Mouse (Mus musculus) thymus, postnatal 10 days (tissue): ENCODE measurements around the gene Olfr601.
"Not testable (repeated sequence)": the region's sequence is repeated elsewhere in the genome, so short reads cannot be mapped to it uniquely, and the experiment has no call there.

Experiments
- DNase-seq, 2 experiments: peaks; one replicate each; pipeline ENCODE4 v3.0.0; 2021; ENCODE audit warnings: low spot score in 2 of 2

The Olfr601 gene

DNA sequence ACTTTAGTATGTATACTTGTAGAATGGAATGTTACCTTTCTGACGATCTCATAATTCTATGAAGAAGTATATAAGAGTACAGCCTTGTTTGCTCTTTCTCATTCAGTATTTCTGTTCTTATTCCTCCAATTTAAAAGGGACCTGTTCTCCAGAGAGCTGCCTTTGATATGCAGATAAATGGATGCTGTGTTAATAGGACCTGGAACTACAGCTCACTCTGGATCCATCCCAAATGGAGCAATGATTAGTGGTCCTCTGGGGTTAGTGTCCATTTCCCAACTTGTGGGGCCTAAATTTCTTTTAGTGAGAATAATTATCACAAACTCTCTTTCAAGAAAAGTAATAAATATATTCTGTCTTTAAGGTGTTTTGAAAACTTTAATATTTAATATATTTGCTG lies at the start of gene Olfr601:
Olfr601 (minus strand) TSS at position 101 of the 400 bp plus-strand sequence.
- no peak for DNase-seq

DNA sequence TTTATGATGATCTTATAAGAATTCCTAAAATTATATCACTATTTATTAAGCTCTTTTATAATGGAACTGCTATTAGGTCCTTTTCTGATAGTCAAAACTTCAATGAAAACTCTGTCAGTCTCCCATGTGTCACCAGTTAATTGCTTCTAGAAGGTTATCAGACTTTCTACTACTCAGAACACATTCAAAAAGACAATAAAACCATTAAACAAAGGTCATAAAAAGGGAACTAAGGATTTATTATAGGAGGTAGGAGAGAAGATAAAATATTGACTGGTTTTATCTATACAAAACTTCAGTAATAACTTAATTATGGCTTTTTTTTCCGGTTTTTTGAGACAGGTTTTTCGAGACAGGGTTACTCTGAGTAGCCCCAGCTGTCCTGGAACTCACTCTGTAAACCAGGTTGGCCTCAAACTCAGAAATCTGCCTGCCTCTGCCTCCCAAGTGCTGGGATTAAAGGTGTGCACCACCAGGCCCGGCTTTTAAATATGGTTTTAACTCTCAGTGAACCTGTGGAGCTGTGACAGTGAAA lies 44.1 kb upstream of the Olfr601 start:
- DNase-seq: not testable (repeated sequence)

DNA sequence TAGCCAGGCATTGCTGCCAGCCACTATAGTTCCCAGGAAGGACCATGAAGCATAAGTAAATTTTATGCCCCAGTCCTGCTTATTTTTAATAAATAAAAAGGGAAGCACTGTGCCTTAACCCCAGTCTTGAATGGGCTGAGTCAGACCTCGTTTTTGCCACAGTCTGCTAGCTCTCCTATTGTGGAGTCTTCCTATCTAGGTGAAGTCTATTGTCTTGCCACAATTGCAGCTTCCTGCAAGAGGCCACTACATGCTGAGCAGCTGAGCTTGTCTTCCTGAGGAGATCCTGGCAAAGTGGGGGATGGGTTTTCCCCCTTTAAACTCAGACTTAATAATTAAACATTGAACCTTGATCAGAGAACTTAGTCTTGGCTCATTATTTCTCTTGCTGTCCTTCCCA lies 36.5 kb upstream of the Olfr601 start:
- DNase-seq: no peak

DNA sequence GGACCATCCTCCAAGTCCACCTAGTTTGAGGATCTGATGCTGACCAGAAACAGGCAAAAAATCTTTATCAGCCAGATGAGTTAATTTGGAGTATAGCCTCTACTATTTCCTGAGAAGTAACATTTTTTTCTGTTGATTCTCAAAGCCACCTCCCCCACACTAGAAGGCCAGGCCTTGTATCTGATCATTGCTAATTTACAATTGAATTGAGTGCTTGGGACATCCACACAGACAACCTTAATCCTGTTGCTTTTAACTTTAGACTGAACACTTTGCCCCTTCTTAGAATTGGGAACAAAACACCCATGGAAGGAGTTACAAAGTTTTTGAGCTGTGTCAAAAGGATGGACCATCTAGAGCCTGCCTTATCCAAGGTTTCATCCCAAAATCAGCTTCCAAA lies 35.3 kb upstream of the Olfr601 start:
- no peak for DNase-seq

DNA sequence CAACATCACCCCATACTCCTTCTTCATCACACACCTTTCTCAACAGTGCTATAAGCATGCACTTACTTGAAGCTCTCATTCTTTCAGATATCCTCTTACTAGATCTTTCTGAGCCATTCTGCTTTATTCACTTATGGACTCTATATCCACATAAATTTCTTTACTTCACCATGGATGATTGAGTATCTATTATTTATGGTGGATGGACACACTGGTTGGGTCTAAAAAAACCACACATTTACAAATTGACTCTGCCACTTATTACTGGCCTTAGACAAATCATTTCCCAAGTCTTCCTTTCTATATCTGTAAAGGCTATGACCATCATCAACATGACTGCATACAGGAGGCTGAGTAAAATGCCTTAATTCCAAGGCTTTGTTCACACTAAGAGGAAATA lies 23.6 kb upstream of the Olfr601 start, which contains the start of gene Olfr603:
Olfr603 (minus strand) TSS at position 101 of the 400 bp plus-strand sequence.
- DNase-seq: no peak

DNA sequence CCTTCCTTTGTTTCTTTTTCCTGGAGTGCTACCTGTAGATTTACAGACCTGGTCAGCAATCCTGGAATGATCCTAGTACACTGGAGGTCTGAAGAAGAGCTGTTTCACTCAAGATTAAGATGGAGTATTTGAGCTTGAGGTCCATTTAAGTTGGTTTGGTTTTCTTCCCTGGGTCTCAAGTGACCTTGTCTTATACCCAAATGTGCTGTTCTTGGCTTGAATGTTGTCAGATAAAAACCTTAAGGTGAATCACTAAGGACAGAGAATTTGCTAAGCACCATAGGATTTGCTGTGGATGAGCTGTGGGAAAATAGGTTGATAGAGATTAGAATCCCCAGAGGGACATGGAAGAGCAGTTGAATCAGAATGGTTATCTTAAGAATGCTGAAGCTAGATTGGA lies 12.9 kb downstream of the Olfr601 start, which contains the start of gene Olfr600:
Olfr600 (minus strand) TSS at position 101 of the 400 bp plus-strand sequence.
- no peak for DNase-seq

DNA sequence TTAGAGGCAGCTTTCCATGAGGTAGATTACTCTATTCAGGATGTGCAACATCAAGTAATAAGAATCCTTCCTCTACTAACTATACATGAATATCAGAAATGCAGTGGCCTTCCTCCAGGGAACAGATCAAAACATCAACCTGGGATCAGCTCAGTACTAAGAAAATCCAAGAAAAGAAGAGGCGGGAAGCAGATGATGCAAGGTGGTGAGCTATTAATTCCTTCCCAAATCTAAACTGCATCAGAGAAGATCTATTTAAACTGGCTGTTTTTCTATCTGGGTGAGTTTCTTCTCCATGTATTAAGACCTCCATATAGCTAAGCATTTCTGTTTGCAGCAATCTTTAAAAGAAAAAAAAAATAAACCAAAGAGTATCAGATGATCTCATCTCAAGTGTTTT lies 26.8 kb downstream of the Olfr601 start, which contains the start of gene Olfr599:
Olfr599 (plus strand) TSS at position 301 of the 400 bp plus-strand sequence.
- DNase-seq: no peak

DNA sequence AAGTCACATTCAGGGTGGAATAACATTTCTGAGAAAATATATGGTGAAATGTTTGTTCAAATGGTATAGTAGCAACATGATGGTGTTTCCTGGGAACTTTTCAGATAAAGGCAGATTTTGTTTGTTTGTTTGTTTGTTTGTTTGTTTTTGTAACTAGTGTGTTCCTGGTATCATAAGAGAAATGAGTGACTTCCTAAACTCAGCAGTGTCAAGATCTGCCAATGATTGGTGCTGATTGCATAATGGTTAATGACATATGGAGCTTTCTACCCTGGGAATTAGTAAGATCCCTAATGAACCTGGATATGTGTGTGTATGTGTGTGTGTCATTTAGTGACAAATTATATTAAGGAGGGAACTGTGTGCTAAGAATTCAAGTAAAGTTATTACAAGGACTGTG lies 39.2 kb downstream of the Olfr601 start, which contains the start of gene Olfr598:
Olfr598 (plus strand) TSS at position 301 of the 400 bp plus-strand sequence.
- DNase-seq: no peak

DNA sequence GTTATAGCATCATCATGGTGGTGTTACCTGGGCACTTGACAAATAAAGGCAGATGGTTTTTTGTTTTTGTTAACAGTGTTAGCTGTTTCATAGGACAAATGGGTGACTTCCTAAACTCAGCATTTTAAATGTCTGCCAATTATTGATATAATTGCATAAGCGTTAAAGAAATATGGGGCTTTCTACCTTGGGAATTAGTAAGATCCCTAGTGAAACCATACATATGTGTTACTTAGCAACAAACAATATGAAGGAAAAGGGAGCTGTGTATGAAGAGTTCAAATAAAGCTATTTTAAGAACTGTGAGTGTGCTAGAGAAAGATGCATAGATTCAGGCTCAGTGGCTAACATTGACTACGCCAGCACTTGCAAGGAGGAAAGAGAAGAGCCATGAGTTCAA lies 46.4 kb downstream of the Olfr601 start, which contains the start of gene Olfr597:
Olfr597 (plus strand) TSS at position 301 of the 400 bp plus-strand sequence.
- DNase-seq: not testable (repeated sequence)
